Mouse (Mus musculus): ENCODE data around the gene Tmub1.

The Tmub1 gene

GRCm38 (mm10) chr5:24453283-24453984, 5.8 kb upstream of the Tmub1 start:
- DNase-seq = no peak

GRCm38 (mm10) chr5:24452691-24453233, 5.1 kb upstream of the Tmub1 start:
- DNase-seq = peak; percentile 45

DNA sequence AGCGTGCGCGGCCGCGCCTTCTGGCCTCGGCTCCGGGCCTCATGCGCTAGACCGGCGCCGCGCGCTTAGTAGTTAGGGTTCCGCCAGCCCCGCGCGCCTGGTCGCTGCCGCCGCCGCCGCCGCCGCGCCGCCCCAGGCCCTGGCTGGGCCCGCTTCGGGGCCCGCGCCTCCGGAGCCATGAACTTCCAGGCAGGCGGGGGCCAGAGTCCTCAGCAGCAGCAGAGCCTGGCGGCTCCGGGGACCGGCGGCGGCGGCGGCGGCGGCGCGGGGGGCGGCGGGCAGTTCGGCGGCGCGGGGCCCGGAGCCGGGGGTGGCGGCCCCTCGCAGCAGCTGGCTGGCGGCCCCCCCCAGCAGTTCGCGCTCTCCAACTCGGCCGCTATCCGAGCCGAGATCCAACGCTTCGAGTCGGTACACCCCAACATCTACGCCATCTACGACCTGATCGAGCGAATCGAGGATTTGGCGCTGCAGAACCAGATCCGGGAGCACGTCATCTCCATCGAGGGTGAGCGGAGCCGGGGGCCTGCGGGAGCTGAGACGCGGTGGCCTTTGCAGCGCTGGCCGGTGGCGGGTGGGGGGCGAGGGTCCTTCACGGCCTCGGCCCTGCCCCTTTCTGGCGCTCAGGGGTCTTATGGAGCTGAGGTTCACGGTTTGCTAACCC, 4.5 kb upstream of the Tmub1 start, which contains the start of gene Agap3:
Gene Agap3, plus strand, starts transcription at position 148 of the 661 bp plus-strand sequence.
- DNase-seq = peak; percentile 52

DNA sequence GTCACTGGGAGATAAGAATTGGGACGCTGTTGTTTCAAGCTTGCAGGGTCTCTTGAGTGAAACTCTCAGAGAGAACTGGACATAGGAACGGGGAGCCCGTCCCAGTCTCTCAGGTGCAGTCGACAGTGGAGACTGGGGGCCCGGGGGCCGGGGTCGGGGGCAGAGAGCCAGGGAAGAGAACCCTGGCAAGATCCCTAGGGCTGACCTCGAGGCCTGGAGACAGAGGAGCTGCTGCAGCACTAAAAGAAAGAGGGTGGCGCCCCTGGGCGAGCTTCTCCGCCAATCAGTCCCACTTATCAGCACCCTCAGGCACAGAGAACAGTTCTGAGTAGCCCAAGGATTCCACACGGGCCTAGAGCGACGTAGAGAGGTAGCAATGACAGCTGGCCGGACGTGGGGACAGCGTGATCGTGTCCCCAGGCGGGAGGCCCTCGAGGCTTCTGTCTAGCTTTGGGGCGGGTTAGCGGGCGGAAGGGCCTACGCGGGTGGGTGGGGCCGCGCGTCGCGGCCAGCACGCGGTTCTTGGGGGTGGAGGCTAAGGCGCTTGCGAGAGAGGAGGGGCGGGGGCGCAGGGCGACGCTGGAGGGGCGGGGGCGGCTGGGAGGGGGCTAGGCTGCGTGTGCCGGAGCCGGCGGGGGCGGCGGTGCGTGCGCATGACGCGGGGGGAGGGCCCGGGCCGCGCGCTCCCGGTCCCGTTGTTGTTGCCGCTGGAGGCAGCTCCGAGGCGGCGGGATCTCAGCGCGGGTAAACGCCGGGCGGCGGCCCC, 3.8 kb upstream of the Tmub1 start:
- peak; percentile 88 for DNase-seq

GRCm38 (mm10) chr5:24446630-24447029, 1.0 kb downstream of the Tmub1 start:
- no peak for DNase-seq

DNA sequence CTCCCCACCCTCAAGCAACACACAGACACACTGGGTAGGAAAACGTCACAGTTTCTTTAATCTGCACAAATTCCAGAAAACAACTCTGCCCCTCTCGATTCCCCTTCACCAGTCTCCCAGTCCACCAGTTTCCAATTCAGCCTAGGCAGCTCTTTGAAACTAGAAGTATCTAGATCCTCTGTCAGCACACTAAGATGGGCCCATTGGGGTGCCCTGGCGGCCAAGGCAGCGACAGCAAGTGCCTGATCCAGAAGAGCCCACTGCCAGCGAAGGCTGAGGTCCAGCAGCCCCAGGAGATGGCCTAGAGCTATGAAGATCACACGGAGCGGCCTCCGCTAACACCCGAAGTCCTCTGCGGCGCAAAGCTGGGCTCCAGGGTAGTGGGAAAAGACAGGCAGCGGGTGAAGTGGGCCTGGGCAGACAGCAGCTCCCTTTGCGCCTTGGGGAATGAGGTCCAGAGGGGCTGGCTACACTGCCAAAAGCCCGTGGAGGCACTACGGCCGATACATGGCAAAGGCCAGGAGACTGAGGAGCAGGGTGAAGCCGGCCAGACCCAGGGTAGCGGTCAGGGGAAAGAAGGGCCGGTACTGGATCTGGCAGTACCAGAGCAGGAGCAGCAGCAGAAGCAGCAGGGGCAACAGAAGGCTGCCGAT, 2.1 kb downstream of the Tmub1 start:
- DNase-seq = no peak

- DNase-seq = peak; percentile 96
Measured at GRCm38 (mm10) chr5:24444746-24445427, 2.8 kb downstream of the Tmub1 start, which contains the start of gene Fastk. Fastk (minus strand) TSS chr5:24445287.

- DNase-seq = no peak
Measured at GRCm38 (mm10) chr5:24443927-24444326, 3.7 kb downstream of the Tmub1 start.

GRCm38 (mm10) chr5:24443204-24443603, 4.5 kb downstream of the Tmub1 start:
- DNase-seq = no peak

- no peak for DNase-seq
Measured at GRCm38 (mm10) chr5:24442029-24442428, 5.6 kb downstream of the Tmub1 start.

DNA sequence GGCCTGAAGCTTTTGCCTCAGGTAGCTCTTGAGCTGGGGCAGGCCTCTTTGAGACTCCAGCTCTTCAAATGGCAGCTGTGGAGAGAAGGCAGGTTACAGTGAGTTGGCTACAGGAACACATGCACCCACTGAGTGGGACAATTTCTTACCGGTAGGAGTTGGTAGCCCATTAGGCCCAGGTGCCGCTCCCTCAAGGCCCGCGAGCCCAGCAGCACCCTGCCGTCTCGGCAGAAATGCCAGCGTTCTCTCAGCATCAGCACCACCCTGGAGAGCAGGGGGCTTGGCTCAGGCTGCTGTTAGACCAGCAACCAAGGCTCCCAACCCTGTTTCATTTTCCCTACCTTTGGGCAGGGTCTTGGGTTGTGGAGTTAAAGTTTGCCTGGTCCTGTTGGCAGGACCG, 6.5 kb downstream of the Tmub1 start:
- DNase-seq = no peak

DNA sequence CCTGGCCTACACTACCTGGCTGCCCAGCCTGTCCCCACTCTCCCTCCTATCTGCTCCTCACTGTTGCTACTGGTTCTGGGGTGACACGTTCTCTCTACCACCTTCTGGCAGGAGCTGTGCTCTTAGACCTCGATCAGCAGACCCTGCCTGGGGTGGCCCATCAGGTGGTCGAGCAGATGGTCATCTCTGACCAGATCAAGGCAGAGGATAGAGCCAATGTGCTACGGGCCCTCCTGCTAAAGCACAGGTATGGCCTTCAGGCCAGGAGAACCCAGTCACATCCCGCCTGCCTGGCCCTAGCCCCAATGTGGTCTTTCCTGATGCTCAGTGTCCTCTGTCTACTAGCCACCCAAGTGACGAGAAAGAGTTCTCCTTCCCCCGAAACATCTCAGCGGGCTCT, 13.7 kb downstream of the Tmub1 start:
- DNase-seq = no peak

DNA sequence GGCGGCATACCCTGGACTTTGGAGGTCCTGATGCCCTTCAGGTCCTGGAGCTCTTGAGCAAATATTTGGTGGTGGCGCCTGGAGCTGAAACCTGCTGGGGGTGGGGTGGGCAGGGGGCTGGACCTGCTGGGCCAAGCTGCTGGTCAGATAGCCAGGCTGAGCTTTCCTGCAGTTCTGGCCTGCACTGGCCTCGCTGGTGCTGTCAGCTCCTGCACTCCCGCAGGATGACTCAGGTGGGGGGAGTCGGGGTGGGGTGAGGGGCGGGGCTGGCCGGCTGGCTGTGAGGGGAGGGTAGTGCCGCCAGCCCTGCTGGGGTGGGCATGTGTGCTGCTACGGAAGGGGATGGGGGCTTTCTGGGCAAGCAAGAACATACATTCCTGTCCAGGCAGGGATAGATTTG, 19.1 kb downstream of the Tmub1 start:
- DNase-seq = no peak

- no peak for DNase-seq
Measured at GRCm38 (mm10) chr5:24427981-24428402, 19.7 kb downstream of the Tmub1 start.

- no peak for DNase-seq
Measured at GRCm38 (mm10) chr5:24427285-24427633, 20.4 kb downstream of the Tmub1 start.

GRCm38 (mm10) chr5:24426556-24427284, 20.9 kb downstream of the Tmub1 start:
- no peak for DNase-seq

DNA sequence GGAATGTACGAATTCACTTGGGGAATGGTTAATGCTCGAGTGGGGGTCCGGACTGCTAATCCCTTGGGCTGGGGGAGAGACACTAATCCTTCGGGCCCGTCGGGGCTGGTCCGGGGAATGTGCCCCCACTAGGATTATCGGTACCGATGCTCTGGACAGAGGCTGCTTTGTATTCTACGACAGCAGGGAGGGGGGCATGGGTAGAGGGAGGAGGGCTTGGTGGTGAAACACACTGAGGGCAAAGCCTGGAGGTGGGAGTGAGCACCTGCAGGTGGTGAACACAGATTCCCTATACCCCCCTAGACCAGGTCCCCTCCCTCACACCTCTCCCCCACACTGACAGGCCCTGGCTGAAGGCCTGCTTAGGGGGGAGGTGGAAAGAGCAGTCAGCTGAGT, 21.6 kb downstream of the Tmub1 start:
- no peak for DNase-seq

DNA sequence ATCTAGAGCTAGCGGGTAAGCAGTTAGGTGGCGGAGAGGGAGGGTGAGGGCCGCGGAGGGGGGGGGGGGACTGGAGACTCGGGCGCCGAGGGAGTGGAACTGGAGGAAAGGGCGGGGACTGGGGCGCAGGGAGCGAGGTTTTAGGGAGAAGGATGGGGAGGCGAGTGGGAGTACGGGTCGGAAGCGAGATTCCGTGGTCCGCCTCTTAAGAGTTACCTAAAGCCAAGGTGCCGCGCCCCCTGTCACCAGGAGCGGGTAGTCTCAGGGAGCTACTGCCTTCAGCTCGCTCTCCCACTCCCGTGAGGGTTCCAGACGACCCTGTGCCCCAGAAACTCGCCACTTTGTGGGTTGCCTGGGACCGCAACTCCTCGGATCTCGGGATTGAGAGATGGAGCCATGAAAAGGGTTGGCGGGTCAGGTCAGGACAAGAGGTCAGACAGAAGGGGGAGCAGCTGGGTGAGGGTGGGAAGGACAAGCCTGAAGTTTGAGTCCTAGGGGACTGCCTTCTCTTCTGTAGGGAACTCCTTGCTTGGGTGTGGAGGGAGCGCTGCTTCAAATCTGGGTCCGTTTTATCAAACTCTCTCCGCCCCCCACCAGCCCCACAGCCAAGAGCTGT, 22.1 kb downstream of the Tmub1 start:
- DNase-seq = no peak

DNA sequence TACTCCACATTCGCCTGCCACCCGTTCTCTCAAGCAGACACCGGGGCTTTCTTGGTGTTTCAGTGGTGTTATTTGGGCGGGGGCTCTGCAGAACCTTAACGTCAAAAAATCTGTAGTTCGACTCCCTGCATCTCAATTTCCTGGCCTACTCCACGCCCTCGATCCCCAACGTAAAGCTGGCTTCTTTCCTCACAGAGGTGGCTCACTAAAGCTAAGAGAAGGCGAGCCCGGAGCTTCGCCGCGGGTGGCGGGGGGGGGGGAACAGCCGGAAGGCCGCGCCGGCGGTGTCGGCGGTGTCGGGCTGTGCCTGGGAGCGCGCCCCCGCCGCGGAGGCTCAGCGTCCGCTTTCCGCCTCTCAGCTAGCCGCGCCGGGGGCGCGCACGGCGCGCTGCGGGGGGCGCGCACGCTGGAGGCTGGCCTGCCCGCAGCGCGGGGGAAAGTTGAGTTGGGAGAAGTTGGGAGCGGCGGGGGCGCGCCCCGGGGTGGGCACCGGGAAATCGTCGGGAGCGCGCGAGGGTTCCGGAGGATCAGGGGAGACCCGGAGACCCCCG, 22.7 kb downstream of the Tmub1 start:
- DNase-seq = peak; percentile 79

DNA sequence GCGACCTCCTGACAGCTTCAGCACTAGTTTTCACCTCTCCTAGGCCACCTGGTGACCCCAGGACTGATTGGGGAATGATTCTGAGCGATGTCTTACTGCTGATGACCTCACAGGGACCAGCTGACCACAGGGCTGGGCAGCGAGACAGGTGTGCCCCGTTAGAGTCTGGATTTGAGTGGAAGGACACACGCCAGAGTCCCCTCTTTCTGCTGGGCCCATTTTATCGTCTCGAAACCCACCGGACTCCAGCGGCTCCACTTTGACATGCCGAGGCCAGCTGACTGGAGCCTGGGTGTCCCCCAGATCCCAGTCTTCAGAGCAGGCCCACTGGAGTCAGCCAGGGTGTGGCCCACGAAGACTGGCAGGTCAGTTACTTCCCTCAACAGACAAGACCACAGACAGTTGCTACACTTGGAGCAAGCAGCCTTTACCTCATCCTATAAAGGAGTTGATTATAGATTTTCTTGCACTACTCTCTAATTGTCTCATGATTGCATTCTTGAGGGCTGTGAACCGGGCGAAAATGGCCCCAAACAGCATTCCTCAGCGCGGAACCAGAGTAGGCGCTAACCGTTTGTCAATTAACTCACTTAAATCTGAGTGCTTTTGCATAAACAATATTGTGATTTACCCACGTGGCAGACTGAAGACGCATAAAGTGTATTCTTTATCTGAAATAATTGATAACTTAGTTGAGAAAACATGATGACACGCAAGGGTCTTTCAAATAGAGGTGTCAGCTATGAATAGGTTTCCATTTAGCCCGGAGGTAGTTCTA, 23.5 kb downstream of the Tmub1 start:
- DNase-seq = peak; percentile 49

Measured in right cerebral cortex, postnatal 25 days (tissue).